Mouse (Mus musculus): ENCODE data around the gene Slc16a10. TPM values are rescaled to one million over a fixed set of nuclear protein-coding genes. Genes with fewer than 3 reads are reported as not detected.

The Slc16a10 gene
- polyA plus RNA-seq, 1 experiment from 2014 or later: 2.2 TPM

GRCm38 (mm10) chr10:40139646-40140045 lies 2.4 kb downstream of the Slc16a10 start:
- Histone ChIP-seq H3K9ac (ENCODE audit: low read length) (no peak overlapping the region), H3K27ac (ENCODE audit: low read depth, low read length) (no peak overlapping the region), H3K36me3 (ENCODE audit: control insufficient read depth, insufficient read depth, low read length) (no peaks in the 10 kb centered on the region), H3K4me3 (ENCODE audit: low read depth, low read length) (no peak overlapping the region), H3K27me3 (replicated peaks; ENCODE audit: control insufficient read depth, insufficient read depth, low read length) (no peaks in the 10 kb centered on the region; the same call in 1 of the 2 replicates), H3K4me2 (ENCODE audit: low read length) (no peak overlapping the region), H3K4me1 (ENCODE audit: control insufficient read depth, insufficient read depth, low read length) (no peaks in the 10 kb centered on the region), H3K9me3 (replicated peaks; ENCODE audit: control insufficient read depth, low read length) (no peaks in the 10 kb centered on the region)
- WGBS: 92% methylated on average over 4 of the region's 4 CpGs
- DNase-seq (ENCODE audit: low spot score) (no peak), ATAC-seq (no peak)

DNA sequence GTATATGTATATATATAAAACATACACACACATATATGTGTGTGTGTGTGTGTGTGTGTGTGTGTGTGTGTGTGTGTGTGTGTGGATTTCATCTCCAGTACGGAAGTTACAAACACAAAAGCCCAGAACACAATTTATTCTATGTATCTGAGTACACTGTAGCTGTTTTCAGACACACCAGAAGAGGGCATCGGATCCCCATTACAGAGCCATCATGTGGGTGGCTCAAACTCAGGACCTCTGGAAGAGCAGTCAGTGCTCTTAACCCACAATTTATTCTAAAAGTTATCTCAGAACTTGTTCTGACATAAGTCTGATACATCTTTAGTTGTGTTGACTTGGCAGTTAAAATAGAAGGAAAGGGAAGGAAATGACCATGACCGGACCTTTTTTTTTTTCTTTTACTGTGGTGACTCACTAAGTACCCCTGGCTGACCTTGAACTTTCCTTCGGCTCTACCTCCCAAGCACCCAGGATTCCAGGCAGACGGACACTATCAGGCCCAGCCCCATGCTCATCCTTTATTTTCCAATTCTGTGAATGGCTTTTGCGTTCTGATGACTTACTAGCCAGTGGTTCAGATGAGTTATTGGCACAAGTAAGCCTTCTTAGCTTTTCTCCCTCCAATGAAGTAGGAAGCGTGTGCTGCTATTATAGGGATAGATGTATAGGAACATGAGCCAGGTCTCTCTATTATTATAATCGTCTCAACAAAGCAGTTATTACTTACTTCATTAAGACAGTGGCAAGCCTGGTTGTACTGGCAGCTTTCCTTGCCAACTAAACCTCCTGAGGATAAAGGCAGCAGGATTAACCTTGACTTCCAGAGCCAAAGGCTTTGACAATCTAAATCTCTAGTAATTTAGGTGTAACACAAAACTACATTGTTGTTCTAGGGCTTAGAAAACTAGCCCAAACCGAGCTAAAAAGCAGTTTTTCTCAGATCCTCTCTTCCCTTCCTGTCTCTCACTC lies 6.0 kb downstream of the Slc16a10 start:
- Histone ChIP-seq H3K9me3 (replicated peaks; ENCODE audit: control insufficient read depth, low read length) (no peaks in the 10 kb centered on the region), H3K4me3 (ENCODE audit: low read depth, low read length) (no peak overlapping the region), H3K9ac (ENCODE audit: low read length) (no peak overlapping the region), H3K27ac (ENCODE audit: low read depth, low read length) (no peak overlapping the region), H3K27me3 (replicated peaks; ENCODE audit: control insufficient read depth, insufficient read depth, low read length) (no peaks in the 10 kb centered on the region), H3K4me1 (ENCODE audit: control insufficient read depth, insufficient read depth, low read length) (no peaks in the 10 kb centered on the region), H3K36me3 (ENCODE audit: control insufficient read depth, insufficient read depth, low read length) (no peaks in the 10 kb centered on the region), H3K4me2 (ENCODE audit: low read length) (no peak overlapping the region)
- 69% methylated on average over 9 of the region's 9 CpGs for WGBS
- ATAC-seq (no peak), DNase-seq (ENCODE audit: low spot score) (no peak)

GRCm38 (mm10) chr10:40134906-40135305 lies 7.2 kb downstream of the Slc16a10 start:
- no peaks in the 10 kb centered on the region for H3K9me3 ChIP-seq (replicated peaks; ENCODE audit: control insufficient read depth, low read length)
- WGBS: 89% methylated on average over 6 of the region's 6 CpGs
- no peak overlapping the region for H3K9ac ChIP-seq (ENCODE audit: low read length)
- no peaks in the 10 kb centered on the region for H3K36me3 ChIP-seq (ENCODE audit: control insufficient read depth, insufficient read depth, low read length)
- no peak for ATAC-seq
- no peaks in the 10 kb centered on the region for H3K4me1 ChIP-seq (ENCODE audit: control insufficient read depth, insufficient read depth, low read length)
- no peak overlapping the region for H3K27ac ChIP-seq (ENCODE audit: low read depth, low read length)
- H3K4me2 ChIP-seq (ENCODE audit: low read length): no peak overlapping the region
- no peak overlapping the region for H3K4me3 ChIP-seq (ENCODE audit: low read depth, low read length)
- no peak for DNase-seq (ENCODE audit: low spot score)
- no peaks in the 10 kb centered on the region for H3K27me3 ChIP-seq (replicated peaks; ENCODE audit: control insufficient read depth, insufficient read depth, low read length)

DNA sequence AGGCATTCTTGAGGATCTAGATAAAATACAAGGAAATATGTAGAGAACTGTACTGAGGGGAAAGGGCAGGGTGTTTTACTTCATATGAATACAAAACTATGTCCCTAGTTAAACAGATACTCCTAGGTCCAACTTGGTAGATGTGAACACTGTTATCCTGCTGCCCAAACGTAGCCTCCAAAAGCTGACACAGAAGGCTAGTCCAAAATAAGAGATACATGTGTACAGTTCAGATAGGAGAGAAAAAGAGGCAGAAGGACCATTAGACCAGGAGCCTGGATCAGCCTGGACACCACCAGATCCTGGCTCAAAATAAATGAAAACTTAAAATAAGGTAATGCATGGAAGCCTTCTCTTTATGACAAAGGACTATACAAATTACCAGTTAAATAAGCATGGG lies 8.4 kb downstream of the Slc16a10 start:
- H3K4me3 ChIP-seq (ENCODE audit: low read depth, low read length): no peak overlapping the region
- no peak overlapping the region for H3K9ac ChIP-seq (ENCODE audit: low read length)
- no peaks in the 10 kb centered on the region for H3K4me1 ChIP-seq (ENCODE audit: control insufficient read depth, insufficient read depth, low read length)
- ATAC-seq (no peak), DNase-seq (ENCODE audit: low spot score) (no peak)
- H3K27me3 ChIP-seq (replicated peaks; ENCODE audit: control insufficient read depth, insufficient read depth, low read length): no peaks in the 10 kb centered on the region
- no peak overlapping the region for H3K27ac ChIP-seq (ENCODE audit: low read depth, low read length)
- no peaks in the 10 kb centered on the region for H3K36me3 ChIP-seq (ENCODE audit: control insufficient read depth, insufficient read depth, low read length)
- no peak overlapping the region for H3K4me2 ChIP-seq (ENCODE audit: low read length)
- no peaks in the 10 kb centered on the region for H3K9me3 ChIP-seq (replicated peaks; ENCODE audit: control insufficient read depth, low read length)
- 71% methylated on average over 1 of the region's 1 CpGs for WGBS

DNA sequence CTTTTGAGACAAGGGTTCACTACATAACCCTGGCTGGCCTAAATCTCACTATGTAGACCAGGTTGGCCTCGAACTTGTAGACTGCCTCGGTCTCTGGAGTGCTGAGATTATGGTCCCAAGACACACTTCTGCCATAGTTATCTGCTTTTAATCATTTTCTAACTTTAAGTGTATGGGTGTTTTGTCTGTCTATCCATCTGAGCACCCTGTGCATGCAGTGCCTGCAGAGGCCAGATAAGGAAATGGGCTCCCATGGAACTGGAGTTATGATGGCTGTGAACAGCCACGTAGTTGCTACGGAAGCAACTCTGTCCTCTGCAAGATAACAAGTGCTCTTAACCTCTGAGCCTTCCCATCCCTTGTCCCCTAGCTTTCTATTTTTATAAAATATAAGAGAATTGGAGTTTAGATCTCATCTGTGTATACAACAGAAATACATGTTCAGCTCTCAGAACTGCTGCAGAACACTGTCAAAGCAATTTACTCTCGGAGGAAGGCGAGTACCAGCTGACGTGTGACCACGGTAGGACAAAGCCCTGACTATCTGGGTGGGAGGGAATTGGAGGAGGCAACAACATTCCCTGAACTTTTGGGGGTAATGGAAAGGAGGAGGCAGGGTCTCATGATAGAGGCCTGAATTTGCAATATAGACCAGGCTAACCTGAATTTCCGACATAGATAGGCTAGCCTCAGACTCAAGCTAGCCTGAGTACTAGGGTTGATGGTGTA lies 10.2 kb downstream of the Slc16a10 start:
- Histone ChIP-seq H3K27me3 (replicated peaks; ENCODE audit: control insufficient read depth, insufficient read depth, low read length) (no peaks in the 10 kb centered on the region), H3K36me3 (ENCODE audit: control insufficient read depth, insufficient read depth, low read length) (no peaks in the 10 kb centered on the region), H3K4me3 (ENCODE audit: low read depth, low read length) (no peak overlapping the region), H3K4me2 (ENCODE audit: low read length) (no peak overlapping the region), H3K4me1 (ENCODE audit: control insufficient read depth, insufficient read depth, low read length) (no peaks in the 10 kb centered on the region), H3K9me3 (replicated peaks; ENCODE audit: control insufficient read depth, low read length) (no peaks in the 10 kb centered on the region), H3K9ac (ENCODE audit: low read length) (no peak overlapping the region), H3K27ac (ENCODE audit: low read depth, low read length) (no peak overlapping the region)
- ATAC-seq (no peak), DNase-seq (ENCODE audit: low spot score) (no peak)
- 92% methylated on average over 9 of the region's 9 CpGs for WGBS

- Histone ChIP-seq H3K27ac (ENCODE audit: low read depth, low read length) (no peak overlapping the region), H3K36me3 (ENCODE audit: control insufficient read depth, insufficient read depth, low read length) (no peaks in the 10 kb centered on the region), H3K4me3 (ENCODE audit: low read depth, low read length) (no peak overlapping the region), H3K9me3 (replicated peaks; ENCODE audit: control insufficient read depth, low read length) (no peaks in the 10 kb centered on the region), H3K27me3 (replicated peaks; ENCODE audit: control insufficient read depth, insufficient read depth, low read length) (no peaks in the 10 kb centered on the region), H3K4me1 (ENCODE audit: control insufficient read depth, insufficient read depth, low read length) (no peaks in the 10 kb centered on the region), H3K9ac (ENCODE audit: low read length) (no peak overlapping the region), H3K4me2 (ENCODE audit: low read length) (no peak overlapping the region)
- ATAC-seq (no peak), DNase-seq (ENCODE audit: low spot score) (no peak)
- WGBS: 88% methylated on average over 1 of the region's 1 CpGs
Observed at GRCm38 (mm10) chr10:40130126-40130525, 11.9 kb downstream of the Slc16a10 start.

DNA sequence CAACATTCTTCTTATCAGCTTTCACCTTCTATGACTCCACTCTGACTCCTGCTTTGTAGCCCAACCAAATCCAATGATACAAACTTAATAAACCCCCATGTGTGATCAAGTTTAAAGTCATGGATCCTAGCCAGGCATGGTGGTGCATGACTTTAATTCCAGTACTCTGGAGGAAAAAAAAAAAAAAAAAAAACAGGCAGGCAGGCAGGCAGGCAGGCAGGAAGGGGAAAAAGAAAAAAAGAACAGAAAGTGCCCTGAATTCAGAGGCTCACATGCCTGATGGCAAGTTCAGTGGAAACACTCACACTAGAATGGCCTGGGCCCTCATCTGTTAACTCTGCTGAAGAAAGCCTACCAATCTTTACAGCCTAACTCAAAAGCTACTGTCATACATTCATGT lies 12.9 kb downstream of the Slc16a10 start:
- H3K36me3 ChIP-seq (ENCODE audit: control insufficient read depth, insufficient read depth, low read length): no peaks in the 10 kb centered on the region
- H3K9ac ChIP-seq (ENCODE audit: low read length): no peak overlapping the region
- no peak for DNase-seq (ENCODE audit: low spot score)
- no peaks in the 10 kb centered on the region for H3K27me3 ChIP-seq (replicated peaks; ENCODE audit: control insufficient read depth, insufficient read depth, low read length)
- no peaks in the 10 kb centered on the region for H3K9me3 ChIP-seq (replicated peaks; ENCODE audit: control insufficient read depth, low read length)
- no peak overlapping the region for H3K4me2 ChIP-seq (ENCODE audit: low read length)
- no peak overlapping the region for H3K27ac ChIP-seq (ENCODE audit: low read depth, low read length)
- no peaks in the 10 kb centered on the region for H3K4me1 ChIP-seq (ENCODE audit: control insufficient read depth, insufficient read depth, low read length)
- no peak overlapping the region for H3K4me3 ChIP-seq (ENCODE audit: low read depth, low read length)
- no peak for ATAC-seq

GRCm38 (mm10) chr10:40128497-40128896 lies 13.6 kb downstream of the Slc16a10 start:
- Histone ChIP-seq H3K9ac (ENCODE audit: low read length) (no peak overlapping the region), H3K4me2 (ENCODE audit: low read length) (no peak overlapping the region), H3K9me3 (replicated peaks; ENCODE audit: control insufficient read depth, low read length) (no peaks in the 10 kb centered on the region), H3K36me3 (ENCODE audit: control insufficient read depth, insufficient read depth, low read length) (no peaks in the 10 kb centered on the region), H3K4me3 (ENCODE audit: low read depth, low read length) (no peak overlapping the region), H3K4me1 (ENCODE audit: control insufficient read depth, insufficient read depth, low read length) (no peaks in the 10 kb centered on the region), H3K27me3 (replicated peaks; ENCODE audit: control insufficient read depth, insufficient read depth, low read length) (no peaks in the 10 kb centered on the region), H3K27ac (ENCODE audit: low read depth, low read length) (no peak overlapping the region)
- DNase-seq (ENCODE audit: low spot score): no peak
- no peak for ATAC-seq
- 90% methylated on average over 7 of the region's 7 CpGs for WGBS

DNA sequence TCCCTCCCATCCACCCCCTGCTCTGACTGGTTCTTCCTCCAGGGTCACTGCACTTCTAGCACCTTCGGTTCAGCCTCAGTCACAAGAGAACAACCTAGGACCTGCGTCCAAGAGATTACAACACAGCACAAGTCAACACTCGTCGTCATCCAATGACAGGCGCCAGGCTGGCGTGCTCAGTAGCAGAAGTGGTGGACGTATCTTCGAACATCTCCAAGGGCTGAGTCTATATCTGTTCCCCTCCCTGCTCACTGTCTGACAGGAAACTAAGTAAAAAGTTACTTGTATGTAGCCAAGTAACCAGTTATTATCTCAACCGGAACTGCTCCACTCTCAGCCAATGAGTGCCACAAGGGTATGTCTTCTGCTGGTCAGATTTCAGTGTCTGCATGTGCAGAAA lies 16.9 kb downstream of the Slc16a10 start:
- DNase-seq (ENCODE audit: low spot score) (no peak), ATAC-seq (no peak)
- Histone ChIP-seq H3K4me2 (ENCODE audit: low read length) (no peak overlapping the region), H3K36me3 (ENCODE audit: control insufficient read depth, insufficient read depth, low read length) (no peaks in the 10 kb centered on the region), H3K9ac (ENCODE audit: low read length) (no peak overlapping the region), H3K4me1 (ENCODE audit: control insufficient read depth, insufficient read depth, low read length) (no peaks in the 10 kb centered on the region), H3K9me3 (replicated peaks; ENCODE audit: control insufficient read depth, low read length) (no peaks in the 10 kb centered on the region), H3K4me3 (ENCODE audit: low read depth, low read length) (no peak overlapping the region), H3K27me3 (replicated peaks; ENCODE audit: control insufficient read depth, insufficient read depth, low read length) (no peaks in the 10 kb centered on the region), H3K27ac (ENCODE audit: low read depth, low read length) (no peak overlapping the region)
- WGBS: 92% methylated on average over 9 of the region's 9 CpGs
